Mouse (Mus musculus) left cerebral cortex, adult 9 months (tissue): Measurements from ENCODE around the gene Nudt19.
"Not testable (repeated sequence)": the region's sequence is repeated elsewhere in the genome, so short reads cannot be mapped to it uniquely, and the experiment has no call there.

Experiments
- DNase-seq, 2 experiments: peaks; one replicate each; pipeline ENCODE4 v3.0.0; 2022; ENCODE audit warnings: low spot score in 2 of 2

Nudt19 gene

GRCm38 (mm10) chr7:35556205-35556603 lies at the start of gene Nudt19:
Gene Nudt19 (minus strand): TSS chr7:35556304.
- DNase-seq: no peak

- no peak for DNase-seq
These were observed 46.7 kb upstream of the Nudt19 start for GRCm38 (mm10) chr7:35602766-35603165.

GRCm38 (mm10) chr7:35601106-35601505 lies 45.0 kb upstream of the Nudt19 start:
- DNase-seq: no peak

GRCm38 (mm10) chr7:35600031-35600430 lies 43.9 kb upstream of the Nudt19 start:
- DNase-seq: no peak

- no peak for DNase-seq
These were observed 43.4 kb upstream of the Nudt19 start for GRCm38 (mm10) chr7:35599492-35599891.

- no peak for DNase-seq
These were observed 38.2 kb upstream of the Nudt19 start for GRCm38 (mm10) chr7:35594311-35594710.

GRCm38 (mm10) chr7:35590731-35591191 lies 34.7 kb upstream of the Nudt19 start:
- peak in 1 of 2 experiments; percentile 47 for DNase-seq

- no peak for DNase-seq
These were observed 33.4 kb upstream of the Nudt19 start for GRCm38 (mm10) chr7:35589485-35589884.

- DNase-seq: no peak
These were observed 32.8 kb upstream of the Nudt19 start for GRCm38 (mm10) chr7:35588680-35589428.

- no peak for DNase-seq
These were observed 31.6 kb upstream of the Nudt19 start for GRCm38 (mm10) chr7:35587728-35588127.

GRCm38 (mm10) chr7:35586906-35587445 lies 30.9 kb upstream of the Nudt19 start:
- no peak for DNase-seq

GRCm38 (mm10) chr7:35586055-35586905 lies 30.2 kb upstream of the Nudt19 start, which contains the start of gene Ankrd27:
Gene Ankrd27 (plus strand): TSS chr7:35586244.
- peak; percentile 93 to 97 for DNase-seq

- DNase-seq: no peak
These were observed 29.3 kb upstream of the Nudt19 start, which contains the start of gene Rgs9bp for GRCm38 (mm10) chr7:35585191-35586054. Gene Rgs9bp (minus strand): TSS chr7:35585582.

- DNase-seq: no peak
These were observed 28.7 kb upstream of the Nudt19 start for GRCm38 (mm10) chr7:35584786-35585190.

- DNase-seq: no peak
These were observed 28.1 kb upstream of the Nudt19 start for GRCm38 (mm10) chr7:35584068-35584785.

GRCm38 (mm10) chr7:35583476-35584025 lies 27.4 kb upstream of the Nudt19 start:
- DNase-seq: no peak

GRCm38 (mm10) chr7:35582719-35583118 lies 26.6 kb upstream of the Nudt19 start:
- DNase-seq: no peak

- no peak for DNase-seq
These were observed 23.7 kb upstream of the Nudt19 start for GRCm38 (mm10) chr7:35579849-35580248.

- DNase-seq: not testable (repeated sequence)
These were observed 14.8 kb upstream of the Nudt19 start for GRCm38 (mm10) chr7:35570883-35571282.

GRCm38 (mm10) chr7:35569724-35570123 lies 13.6 kb upstream of the Nudt19 start:
- not testable (repeated sequence) for DNase-seq
